ENCODE assay signal across 8 mouse cellular contexts in genomic region chr13:42709611-42710331, GRCm38 (mm10). TPM values are rescaled to one million over a fixed set of nuclear protein-coding genes. Genes with fewer than 3 reads are reported as not detected.
A peak's percentile ranks its signal among the peaks of the same experiment; 100 is the strongest.
DNase-seq lines count a peak whose midpoint lies in the region; ATAC-seq and TF ChIP-seq lines count a peak whose summit lies in the region.

No protein-coding gene starts in this region.

- H3K4me2 ChIP-seq in heart, embryonic 11.5 days = peak overlapping the region; percentile 61
- peak overlapping the region; percentile 67 for H3K4me2 ChIP-seq in hindbrain, embryonic 16.5 days (ENCODE audit: low read length)
- H3K4me2 ChIP-seq in neural tube, embryonic 11.5 days (ENCODE audit: low read depth) = peak overlapping the region; percentile 82

- no peaks in the 10 kb centered on the region for H3K79me2 ChIP-seq in heart, adult 2 months (replicated peaks; ENCODE audit: control insufficient read depth, insufficient read depth, low read length)

- no peak for TF ChIP-seq EP300 in heart, adult 2 months (IDR thresholded peaks at IDR 0.05; ENCODE audit: insufficient read depth, low read depth, low read length)

- H3K27me3 ChIP-seq in heart, embryonic 11.5 days (ENCODE audit: control insufficient read depth, insufficient read depth, low read length) = peaks cover 31% of the 10 kb centered on the region
- H3K27me3 ChIP-seq in heart, adult 2 months (ENCODE audit: control insufficient read depth, insufficient read depth, low read length) = peaks cover 8% of the 10 kb centered on the region
- peaks cover 30% of the 10 kb centered on the region for H3K27me3 ChIP-seq in E14TG2a.4 (ENCODE audit: insufficient read depth, low read length)
- H3K27me3 ChIP-seq in hindbrain, embryonic 16.5 days (replicated peaks; ENCODE audit: control insufficient read depth, insufficient read depth, low read length) = no peaks in the 10 kb centered on the region
- H3K27me3 ChIP-seq in neural tube, embryonic 11.5 days (ENCODE audit: control insufficient read depth, insufficient read depth, low read length) = no peaks in the 10 kb centered on the region

- H3K27ac ChIP-seq in heart, embryonic 11.5 days (ENCODE audit: low read depth, low read length) = no peak overlapping the region
- H3K27ac ChIP-seq in heart, adult 2 months = no peak overlapping the region
- H3K27ac ChIP-seq in hindbrain, embryonic 16.5 days (ENCODE audit: low read depth, low read length) = peak overlapping the region; percentile 89
- H3K27ac ChIP-seq in neural tube, embryonic 11.5 days (ENCODE audit: low read depth, low read length) = peak overlapping the region; percentile 45

- peaks cover 5% of the 10 kb centered on the region for H3K4me1 ChIP-seq in heart, embryonic 11.5 days (ENCODE audit: control insufficient read depth, insufficient read depth, low read length)
- no peaks in the 10 kb centered on the region for H3K4me1 ChIP-seq in heart, adult 2 months (ENCODE audit: control insufficient read depth, insufficient read depth, low read length)
- peaks cover 20% of the 10 kb centered on the region for H3K4me1 ChIP-seq in E14TG2a.4 (replicated peaks; ENCODE audit: low read depth, low read length)
- H3K4me1 ChIP-seq in hindbrain, embryonic 16.5 days (ENCODE audit: control insufficient read depth, insufficient read depth, low read depth, low read length) = peaks cover 14% of the 10 kb centered on the region
- no peaks in the 10 kb centered on the region for H3K4me1 ChIP-seq in neural tube, embryonic 11.5 days (ENCODE audit: control insufficient read depth, insufficient read depth, low read length)

- TF ChIP-seq POLR2A in heart, adult 2 months (IDR thresholded peaks at IDR 0.05; ENCODE audit: insufficient read depth, low read depth, low read length) = no peak

- intact Hi-C loops in heart, adult 2 months (cut with DNase I) = no loop called here

- ATAC-seq in heart, embryonic 11.5 days (replicated peaks; ENCODE audit: insufficient number of reproducible peaks, low FRiP score, low TSS enrichment) = no peak; the same call in 1 of the 2 replicates
- ATAC-seq in hindbrain, embryonic 16.5 days = peak; percentile 90
- peak; percentile 87 for ATAC-seq in neural tube, embryonic 11.5 days (ENCODE audit: insufficient read depth, low FRiP score, low TSS enrichment)

- no peak for TF ChIP-seq CTCF in heart, adult 2 months (IDR thresholded peaks at IDR 0.05)
- TF ChIP-seq CTCF in E14TG2a.4 (conservative IDR thresholded peaks at IDR 0.05; ENCODE audit: low read length) = no peak

- peak overlapping the region; percentile 37 for H3K4me3 ChIP-seq in heart, embryonic 11.5 days (ENCODE audit: low read depth, low read length)
- H3K4me3 ChIP-seq in heart, adult 2 months = no peak overlapping the region
- peak overlapping the region; percentile 78 for H3K4me3 ChIP-seq in E14TG2a.4 (replicated peaks; ENCODE audit: low read length)
- H3K4me3 ChIP-seq in hindbrain, embryonic 16.5 days (ENCODE audit: low read length) = peak overlapping the region; percentile 73
- peak overlapping the region; percentile 62 for H3K4me3 ChIP-seq in neural tube, embryonic 11.5 days (ENCODE audit: low read depth, low read length)

- 2% methylated on average over 39 of the region's 39 CpGs for WGBS in heart, embryonic 11.5 days (ENCODE audit: insufficient replicate concordance)
- 2% methylated on average over 38 of the region's 39 CpGs for WGBS in heart, adult 2 months
- under 1% methylated on average over 38 of the region's 39 CpGs for WGBS in hindbrain, embryonic 16.5 days
- WGBS in neural tube, embryonic 11.5 days = under 1% methylated on average over 39 of the region's 39 CpGs

- 0 out of 2 replicates have a peak overlapping the region, but pooled peaks have one; percentile 28 for H3K9ac ChIP-seq in heart, embryonic 11.5 days (ENCODE audit: low read depth, low read length)
- no peak overlapping the region for H3K9ac ChIP-seq in heart, adult 2 months (ENCODE audit: low read depth, low read length)
- H3K9ac ChIP-seq in hindbrain, embryonic 16.5 days (ENCODE audit: low read depth, low read length) = peak overlapping the region; percentile 90
- peak overlapping the region; percentile 57 for H3K9ac ChIP-seq in neural tube, embryonic 11.5 days (ENCODE audit: low read length)

- no peak for DNase-seq in heart, adult 2 months
- peak; percentile 58 to 65 for DNase-seq in cerebellum, postnatal 36 days
- peak; percentile 67 for DNase-seq in neural tube, embryonic 11.5 days (ENCODE audit: low spot score)
- no peak for DNase-seq in thymus, postnatal 36 days
- DNase-seq in thymus, postnatal 25 days = no peak

- no peaks in the 10 kb centered on the region for H3K9me3 ChIP-seq in heart, embryonic 11.5 days (replicated peaks; ENCODE audit: control insufficient read depth, low read length)
- H3K9me3 ChIP-seq in E14TG2a.4 (ENCODE audit: low read length) = no peaks in the 10 kb centered on the region
- no peaks in the 10 kb centered on the region for H3K9me3 ChIP-seq in hindbrain, embryonic 16.5 days (ENCODE audit: control insufficient read depth, low read length)
- H3K9me3 ChIP-seq in neural tube, embryonic 11.5 days (ENCODE audit: control insufficient read depth, low read length) = no peaks in the 10 kb centered on the region

- no peaks in the 10 kb centered on the region for H3K36me3 ChIP-seq in heart, embryonic 11.5 days (ENCODE audit: control insufficient read depth, insufficient read depth, low read length)
- H3K36me3 ChIP-seq in heart, adult 2 months (ENCODE audit: control insufficient read depth, insufficient read depth, low read length) = no peaks in the 10 kb centered on the region
- no peaks in the 10 kb centered on the region for H3K36me3 ChIP-seq in E14TG2a.4 (ENCODE audit: insufficient read depth, low read length)
- H3K36me3 ChIP-seq in hindbrain, embryonic 16.5 days (ENCODE audit: control insufficient read depth, insufficient read depth, low read length) = no peaks in the 10 kb centered on the region
- no peaks in the 10 kb centered on the region for H3K36me3 ChIP-seq in neural tube, embryonic 11.5 days (ENCODE audit: control insufficient read depth, insufficient read depth, low read length)

RNA-seq across cellular contexts. Expression of gene Phactr1, which starts 29.3 kb away (rescaled TPM):
- polyA plus RNA-seq in heart, embryonic 11.5 days (2014; fragmentation: Nextera tagmentation; extraction: Ambion mirVana) = 4.2 and 6.0 TPM in 2 replicates
- total RNA-seq in heart, adult 2 months (2021) = 1 to 10 TPM; 4.6 to 5.5 TPM
- polyA plus RNA-seq in heart, adult 2 months (2012; rRNA removed) = 3.0 and 4.4 TPM in 2 replicates
- polyA plus RNA-seq in hindbrain, embryonic 16.5 days (2015; fragmentation: Nextera tagmentation; extraction: Ambion mirVana) = 49.7 and 49.9 TPM in 2 replicates
- 30.7 and 41.1 TPM in 2 replicates for polyA plus RNA-seq in neural tube, embryonic 11.5 days (2014; fragmentation: Nextera tagmentation; extraction: Ambion mirVana)

Comparison
In these comparisons a context has a peak if more than half of its experiments do, and no peak if none do; other contexts are left out.
1. H3K27ac ChIP-seq: peak in hindbrain, embryonic 16.5 days (single experiment) and neural tube, embryonic 11.5 days (single experiment); none in heart, embryonic 11.5 days (single experiment) and heart, adult 2 months (single experiment).
2. DNase-seq: peak in cerebellum, postnatal 36 days (2 of 2) and neural tube, embryonic 11.5 days (single experiment); none in heart, adult 2 months (0 of 2), thymus, postnatal 36 days (0 of 2) and thymus, postnatal 25 days (single experiment).
3. Peak in every context shown above with its lines, with median percentiles within 50 percentile points of each other: H3K4me2 ChIP-seq.